Mouse (Mus musculus): ENCODE measurements around the gene Tspyl3.

Gene Tspyl3

GRCm38 (mm10) chr2:153228523-153228922, 3.3 kb upstream of the Tspyl3 start:
- no peak for DNase-seq (ENCODE audit: low read depth in 1 of 2, low spot score in 2 of 2)

DNA sequence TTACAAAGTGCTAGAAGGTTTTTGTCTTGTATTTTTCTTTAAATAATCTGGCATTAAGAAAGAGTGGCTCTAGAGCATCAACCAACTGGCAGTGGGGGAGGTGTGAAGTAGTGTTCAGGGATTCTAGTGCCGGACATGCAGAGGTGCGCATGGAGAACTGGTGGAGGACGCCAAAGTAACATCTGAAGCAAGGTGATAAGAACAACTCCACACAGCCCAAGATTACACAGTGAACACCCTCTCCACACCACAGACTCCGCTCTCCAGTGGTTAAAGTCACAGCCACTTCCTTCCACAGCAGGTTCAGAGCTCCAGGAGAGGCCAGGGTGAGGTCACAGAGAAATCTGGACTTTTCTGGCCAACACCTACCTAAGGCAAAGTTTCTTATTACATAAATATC, 2.7 kb upstream of the Tspyl3 start:
- no peak for DNase-seq (ENCODE audit: low read depth in 1 of 2, low spot score in 2 of 2)

DNA sequence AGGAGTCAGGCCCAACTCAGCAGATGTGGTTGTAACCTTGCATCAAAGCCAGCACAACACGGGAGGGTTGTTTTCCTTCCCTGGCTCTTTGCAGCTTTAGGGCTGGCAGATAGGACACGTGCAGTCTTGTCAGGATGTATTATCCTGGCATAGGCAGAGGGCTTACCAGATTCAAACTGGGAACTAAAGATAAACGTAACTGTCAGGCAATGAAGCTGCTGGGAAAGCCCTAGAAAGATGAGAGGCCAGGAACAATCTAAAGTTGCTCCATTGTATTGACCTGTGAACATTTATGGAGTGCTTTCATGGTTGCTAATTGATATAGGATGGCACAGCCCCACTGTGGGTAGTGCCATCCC, 333 bp upstream of the Tspyl3 start:
- no peak for DNase-seq (ENCODE audit: low read depth in 1 of 2, low spot score in 2 of 2)

GRCm38 (mm10) chr2:153222566-153222965, 2.7 kb downstream of the Tspyl3 start:
- no peak for DNase-seq (ENCODE audit: low read depth in 1 of 2, low spot score in 2 of 2)

DNA sequence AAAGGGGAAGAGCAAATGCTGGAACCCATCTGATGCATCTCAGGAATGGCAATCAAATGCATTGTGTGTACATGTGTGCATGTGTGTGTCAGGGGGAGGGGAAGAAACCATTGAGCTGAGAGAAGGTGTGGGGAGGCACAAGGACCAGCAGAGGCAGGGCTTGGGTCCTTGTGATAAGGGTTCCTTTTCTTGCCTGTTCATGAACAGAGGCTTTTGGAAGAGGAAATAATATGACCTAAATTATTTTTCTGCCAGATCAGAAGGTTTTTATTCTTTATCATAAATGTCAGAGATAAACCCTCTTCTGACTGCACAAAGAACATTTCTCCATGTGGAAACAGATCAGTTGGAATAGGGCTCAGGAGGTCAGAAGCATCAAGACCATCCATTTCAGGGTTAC, 3.1 kb downstream of the Tspyl3 start:
- no peak for DNase-seq (ENCODE audit: low read depth in 1 of 2, low spot score in 2 of 2)

- no peak for DNase-seq (ENCODE audit: low read depth in 1 of 2, low spot score in 2 of 2)
These were observed 3.6 kb downstream of the Tspyl3 start for GRCm38 (mm10) chr2:153221620-153222019.

DNA sequence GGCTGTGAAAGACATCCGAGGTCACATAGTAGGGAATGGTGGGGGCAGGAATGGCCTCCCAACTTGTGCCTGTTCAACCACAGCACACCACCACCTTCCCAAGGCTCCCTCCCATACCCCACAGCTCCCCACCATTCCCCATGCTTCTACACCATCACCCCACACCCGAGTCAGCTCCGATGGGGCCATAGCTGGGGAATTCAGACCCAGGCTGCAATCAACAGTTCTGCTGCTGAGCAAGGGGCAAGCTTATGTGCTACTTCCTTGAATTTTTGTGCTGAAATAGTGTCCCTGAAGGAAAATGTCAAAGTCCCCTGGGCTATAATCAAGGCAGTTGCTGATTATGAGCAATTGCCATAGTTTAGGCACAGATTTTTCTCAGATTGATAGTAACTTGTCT, 6.7 kb downstream of the Tspyl3 start:
- DNase-seq (ENCODE audit: low read depth in 1 of 2, low spot score in 2 of 2) = no peak

- no peak for DNase-seq (ENCODE audit: low read depth in 1 of 2, low spot score in 2 of 2)
These were observed 7.4 kb downstream of the Tspyl3 start for GRCm38 (mm10) chr2:153217826-153218340.

DNA sequence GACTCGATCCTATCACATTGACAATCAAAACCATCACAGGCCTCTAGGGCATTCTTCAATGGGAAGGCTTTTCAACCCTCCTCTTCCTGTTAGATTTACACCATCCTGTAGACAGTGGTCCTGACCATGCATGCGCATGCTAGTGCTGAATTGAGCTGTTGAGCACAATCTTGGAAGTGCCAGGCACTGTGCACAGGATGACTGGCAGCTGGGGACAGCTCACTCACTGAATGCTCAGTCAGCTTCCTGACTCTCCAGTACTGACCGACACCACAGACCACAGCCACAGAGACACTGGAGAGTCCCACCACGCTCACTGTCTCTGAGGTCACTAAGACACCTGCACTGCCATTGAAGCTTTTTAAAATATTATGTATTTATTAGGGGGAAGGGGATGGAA, 9.8 kb downstream of the Tspyl3 start:
- no peak for DNase-seq (ENCODE audit: low read depth in 1 of 2, low spot score in 2 of 2)

DNA sequence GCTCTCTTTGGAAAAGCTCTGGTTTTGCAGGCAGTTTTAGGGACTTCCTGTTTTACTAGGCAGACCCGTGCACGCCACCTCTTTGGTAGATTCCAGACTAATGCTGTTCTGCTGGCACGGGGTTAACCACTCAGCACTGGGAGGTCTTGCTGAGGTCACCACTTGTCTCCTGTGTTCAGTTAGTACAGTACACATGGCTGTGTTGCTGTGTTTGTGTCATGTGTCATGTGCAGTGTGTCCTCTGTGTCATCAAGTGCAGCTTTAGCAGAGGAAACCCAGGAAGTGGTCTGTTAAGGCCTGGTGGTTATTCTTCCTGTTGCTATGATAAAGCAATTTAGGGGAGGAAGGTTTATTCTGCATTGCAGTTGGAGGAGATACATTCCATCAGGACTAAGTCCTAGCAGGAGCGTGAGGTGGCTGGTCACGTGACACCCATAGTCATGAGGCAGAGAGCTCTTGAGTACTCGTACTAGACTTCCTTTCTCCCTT, 10.4 kb downstream of the Tspyl3 start:
- DNase-seq (ENCODE audit: low read depth in 1 of 2, low spot score in 2 of 2) = peak; percentile 67 to 72

DNA sequence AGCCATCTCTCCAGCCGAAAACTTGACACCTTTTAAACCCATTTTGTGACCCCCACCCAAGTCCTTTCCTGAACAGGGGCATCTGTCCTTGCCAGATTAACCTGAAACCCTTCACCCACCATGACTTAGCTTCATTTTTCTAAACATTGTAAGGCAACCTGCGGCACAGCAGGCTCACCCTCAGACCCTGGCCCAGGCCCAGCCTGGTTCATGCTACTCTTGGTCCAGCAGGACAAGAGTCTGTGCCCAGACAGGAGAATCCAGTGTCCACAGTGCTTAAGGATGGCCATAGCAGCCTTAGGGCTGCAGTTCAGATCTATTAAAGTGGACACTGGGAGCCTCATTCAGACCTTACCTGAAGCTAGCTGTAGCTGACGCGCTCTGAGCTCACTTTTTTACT, 11.9 kb downstream of the Tspyl3 start:
- DNase-seq (ENCODE audit: low read depth in 1 of 2, low spot score in 2 of 2) = no peak

DNA sequence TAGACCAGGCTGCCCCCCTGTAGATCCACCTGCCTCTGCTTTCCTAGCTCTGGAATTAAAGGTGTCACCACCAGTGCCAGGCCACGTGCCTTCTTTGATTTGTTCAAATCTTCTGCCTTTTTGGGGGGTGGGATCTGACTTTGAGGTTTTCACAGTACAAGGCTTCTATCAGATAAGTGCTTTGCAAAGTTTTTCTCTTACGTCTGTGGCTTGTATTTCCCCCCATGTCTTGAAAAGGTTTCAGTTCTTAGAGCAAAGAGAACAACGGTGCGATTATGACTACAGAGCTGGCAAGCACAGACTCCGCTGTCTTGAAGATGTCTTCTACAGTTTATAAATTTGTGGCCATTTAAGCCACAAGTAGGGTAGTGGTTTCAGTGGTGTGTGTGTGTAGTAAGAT, 13.8 kb downstream of the Tspyl3 start:
- no peak for DNase-seq (ENCODE audit: low read depth in 1 of 2, low spot score in 2 of 2)

DNA sequence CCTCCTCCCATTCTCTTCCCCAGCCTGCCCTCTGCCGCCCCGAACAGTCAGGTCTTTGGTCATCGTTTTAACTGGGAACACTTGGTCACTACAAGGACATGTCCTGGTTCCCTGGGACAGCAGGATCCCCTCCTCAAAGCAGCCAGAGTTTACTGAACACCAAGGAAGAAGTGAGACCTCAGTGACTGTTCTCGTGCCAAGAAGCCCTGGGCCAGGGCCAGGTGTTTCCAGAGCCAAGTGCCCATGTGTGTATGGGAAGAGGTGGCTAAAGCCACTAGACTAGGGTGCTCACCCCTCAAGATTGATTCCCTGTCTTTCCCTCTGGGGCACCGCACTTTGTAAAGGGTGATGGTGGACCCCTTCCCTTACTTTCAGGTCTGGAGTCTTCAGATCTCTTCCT, 16.0 kb downstream of the Tspyl3 start:
- no peak for DNase-seq (ENCODE audit: low read depth in 1 of 2, low spot score in 2 of 2)

DNA sequence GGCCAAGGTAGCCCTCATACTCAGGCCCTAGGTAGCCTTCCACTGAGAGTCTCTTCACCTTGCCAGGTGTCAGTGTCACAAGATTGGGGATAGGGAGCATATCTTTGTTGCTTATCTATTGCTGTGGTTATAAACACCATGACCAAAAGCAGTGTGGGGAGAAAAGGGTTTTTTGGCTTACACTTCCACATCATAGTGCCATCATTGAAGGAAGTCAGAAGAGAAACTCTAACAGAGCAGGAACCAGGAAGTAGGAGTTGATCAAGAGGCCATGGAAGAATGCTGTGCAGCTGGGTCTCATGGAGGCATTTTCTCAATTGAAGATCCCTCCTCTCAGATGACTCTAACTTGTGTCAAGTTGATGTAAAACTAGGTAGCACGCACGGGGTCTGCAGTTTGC, 17.1 kb downstream of the Tspyl3 start:
- DNase-seq (ENCODE audit: low read depth in 1 of 2, low spot score in 2 of 2) = no peak

DNA sequence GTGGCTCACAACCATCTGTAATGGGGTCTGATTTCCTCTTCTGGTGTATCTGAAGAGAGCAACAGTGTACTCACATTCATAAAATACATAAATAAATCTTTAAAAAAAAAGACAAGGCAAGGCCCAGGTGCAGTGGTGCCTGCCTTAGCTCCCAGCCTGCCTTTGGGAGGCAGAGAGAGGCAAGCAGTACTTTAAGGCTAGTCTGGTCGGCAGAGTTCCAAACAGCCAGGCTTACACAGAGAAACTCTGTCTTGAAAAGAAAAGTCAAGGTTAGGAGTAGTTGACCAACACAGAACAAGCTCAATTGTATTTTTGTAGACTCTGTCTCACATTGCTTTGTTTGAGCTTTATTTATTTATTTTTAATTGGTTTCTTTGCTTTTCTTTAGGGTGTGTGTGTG, 22.5 kb downstream of the Tspyl3 start:
- DNase-seq (ENCODE audit: low read depth in 1 of 2, low spot score in 2 of 2) = no peak

DNA sequence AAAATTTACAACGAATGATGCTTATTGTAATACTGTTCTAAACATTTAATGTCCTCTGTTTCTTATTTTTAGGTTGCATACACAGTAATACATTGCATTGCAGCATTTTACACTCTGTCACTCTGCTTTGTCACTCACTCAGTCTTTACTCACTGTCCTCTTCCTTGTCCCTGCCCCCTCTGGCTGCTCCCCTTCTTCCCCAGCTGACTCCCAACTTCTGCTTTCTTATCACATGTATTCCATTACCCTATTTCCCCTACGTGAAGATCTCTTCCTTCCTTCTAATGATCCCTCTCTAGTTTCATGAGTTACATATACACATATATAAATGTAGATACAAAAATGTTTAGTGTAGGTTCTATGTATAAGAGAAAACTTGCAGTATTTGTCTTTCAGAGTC, 26.1 kb downstream of the Tspyl3 start:
- no peak for DNase-seq (ENCODE audit: low read depth in 1 of 2, low spot score in 2 of 2)

- peak in 1 of 2 experiments; percentile 51 for DNase-seq (ENCODE audit: low read depth in 1 of 2, low spot score in 2 of 2)
These were observed 26.8 kb downstream of the Tspyl3 start for GRCm38 (mm10) chr2:153198485-153198884.

GRCm38 (mm10) chr2:153194255-153194654, 31.0 kb downstream of the Tspyl3 start:
- DNase-seq (ENCODE audit: low read depth in 1 of 2, low spot score in 2 of 2) = no peak

GRCm38 (mm10) chr2:153191242-153191641, 34.0 kb downstream of the Tspyl3 start:
- DNase-seq (ENCODE audit: low read depth in 1 of 2, low spot score in 2 of 2) = no peak

- DNase-seq (ENCODE audit: low read depth in 1 of 2, low spot score in 2 of 2) = no peak
These were observed 37.4 kb downstream of the Tspyl3 start for GRCm38 (mm10) chr2:153187848-153188247.

DNA sequence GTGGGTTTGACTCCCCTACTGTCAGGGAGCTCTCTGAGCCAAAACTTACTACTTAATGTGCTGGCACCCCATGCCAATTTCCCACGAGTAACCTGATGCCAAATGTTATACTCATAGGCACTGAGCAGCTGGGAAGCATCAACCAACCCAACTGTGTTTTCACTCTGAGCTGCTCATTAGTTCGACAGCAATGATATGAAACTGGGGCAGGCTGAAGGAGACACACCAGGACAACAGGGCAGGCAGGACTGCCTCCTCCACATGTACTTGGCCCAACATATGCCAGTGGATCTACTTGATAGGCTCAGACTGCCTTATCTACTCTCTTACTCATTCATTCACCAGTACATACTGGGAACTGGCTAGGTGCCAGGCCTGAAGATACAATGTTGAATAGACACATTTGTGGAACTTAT, 39.1 kb downstream of the Tspyl3 start:
- DNase-seq (ENCODE audit: low read depth in 1 of 2, low spot score in 2 of 2) = no peak

DNA sequence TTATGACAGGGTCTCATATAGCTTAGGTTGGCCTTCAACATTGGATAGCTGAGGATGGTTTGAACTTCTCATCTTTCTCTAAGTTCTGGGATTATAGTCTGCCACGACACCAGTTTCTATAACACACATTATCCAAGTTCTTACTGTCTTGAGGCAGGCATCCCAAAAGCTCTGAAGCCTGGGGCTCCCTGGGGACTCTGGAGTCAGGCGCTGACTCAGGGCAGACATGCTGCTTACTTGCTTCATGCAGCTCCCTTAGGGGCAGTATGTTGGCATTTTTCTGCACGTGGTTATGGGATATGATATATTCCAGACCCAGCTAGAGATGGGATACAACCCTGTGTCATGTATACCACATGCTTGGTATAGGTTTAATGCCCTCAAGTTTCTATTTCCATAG, 45.3 kb downstream of the Tspyl3 start:
- no peak for DNase-seq (ENCODE audit: low read depth in 1 of 2, low spot score in 2 of 2)

DNA sequence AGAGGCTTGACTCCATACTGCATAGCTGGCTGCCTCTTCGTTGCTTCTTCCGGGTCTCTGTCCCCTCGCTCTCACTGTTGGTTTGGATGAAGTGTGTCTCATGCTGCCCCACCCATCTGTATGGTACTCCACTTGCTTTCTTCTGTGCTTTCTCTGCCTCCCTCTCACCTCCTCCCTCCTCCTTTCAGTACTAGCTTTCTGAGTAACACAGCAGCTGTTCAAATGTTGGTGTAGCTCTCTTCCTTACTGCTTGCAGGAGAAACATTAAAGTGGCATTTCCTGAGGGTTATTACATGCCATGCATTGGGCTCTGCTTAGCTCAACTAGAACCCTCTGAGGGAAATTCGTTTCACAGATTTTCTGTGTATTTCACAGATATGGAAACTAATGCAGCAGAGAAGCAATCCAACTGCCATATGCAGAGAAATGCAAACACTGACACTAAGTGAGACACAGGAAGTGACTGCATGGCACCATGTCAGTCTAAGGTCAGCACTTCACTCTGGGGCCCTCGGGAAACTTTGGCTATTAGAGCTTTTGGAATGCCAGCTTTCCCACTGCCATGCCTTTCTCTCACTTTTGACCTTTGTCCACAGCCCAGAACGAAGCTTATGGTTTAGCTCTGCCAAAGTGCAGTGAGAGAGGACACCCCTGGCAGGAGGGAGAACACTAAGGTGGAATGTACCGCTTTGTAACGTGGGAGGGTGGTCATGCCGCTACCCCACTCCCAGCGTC, 45.9 kb downstream of the Tspyl3 start:
- DNase-seq (ENCODE audit: low read depth in 1 of 2, low spot score in 2 of 2) = no peak
